Mouse (Mus musculus): ENCODE data around the gene Fam163b.

DNA sequence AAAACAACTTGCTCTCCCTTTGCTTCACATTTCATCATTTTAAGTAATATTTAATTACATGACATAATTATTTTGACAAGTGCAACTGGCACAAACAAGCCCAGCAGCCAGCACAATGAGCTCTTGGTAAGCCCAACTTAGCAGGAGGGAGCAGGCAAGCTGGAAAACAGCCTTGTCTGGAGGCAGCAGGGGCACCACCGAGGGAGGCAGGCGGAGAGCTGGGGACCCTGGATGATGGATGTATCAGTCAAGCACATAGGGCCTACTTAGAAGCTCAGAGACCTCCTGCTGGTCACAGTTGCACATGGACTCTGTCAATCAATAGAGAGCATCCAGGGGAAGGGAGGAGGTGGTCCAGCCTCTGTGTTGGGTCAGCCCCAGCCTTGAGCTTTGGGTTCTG is 74.3 kb downstream of the Fam163b start:
- TF ChIP-seq ZNF384 (IDR thresholded peaks at IDR 0.05; ENCODE audit: low read depth, low read length), result no peak
- TF ChIP-seq CHD2 (IDR thresholded peaks at IDR 0.05; ENCODE audit: low read depth, low read length), result no peak
- no peak for TF ChIP-seq MAFK (IDR thresholded peaks at IDR 0.05; ENCODE audit: insufficient read depth, low read depth, low read length)
- no peak for TF ChIP-seq HCFC1 (IDR thresholded peaks at IDR 0.05; ENCODE audit: borderline replicate concordance, insufficient read depth, low read length)
- TF ChIP-seq ZC3H11A (IDR thresholded peaks at IDR 0.05; ENCODE audit: borderline replicate concordance, low read depth, low read length), result no peak
